Mouse (Mus musculus) lung, embryonic 15.5 days (tissue): ENCODE results near the gene Sae1. TPM values are rescaled to one million over a fixed set of nuclear protein-coding genes. Genes with fewer than 3 reads are reported as not detected.

Experiments
- ATAC-seq: fragments of 200-750 bp; cut with Nextera tagmentation; 2 replicates; pipeline ENCODE4 v1.8.0; 2017; ENCODE audit warnings: moderate number of reproducible peaks, borderline replicate concordance; ENCODE audit not compliant: low FRiP score, low TSS enrichment; ENCODE audit errors: extremely low read depth
- H3K27ac ChIP-seq: fragments of 300-500 bp; sonication (generic); 2 replicates; pipeline ENCODE4 v1.5.1; 2015; ENCODE audit warnings: moderate library complexity, mild to moderate bottlenecking, inconsistent platforms
- H3K27me3 ChIP-seq: fragments of 300-500 bp; sonication (generic); 2 replicates; pipeline ENCODE4 v1.6.1; 2015; ENCODE audit warnings: inconsistent platforms
- H3K36me3 ChIP-seq: fragments of 300-500 bp; sonication (generic); 2 replicates; pipeline ENCODE4 v1.6.1; 2015; ENCODE audit warnings: inconsistent platforms
- H3K4me1 ChIP-seq: fragments of 300-500 bp; sonication (generic); 2 replicates; pipeline ENCODE4 v1.6.1; 2015; ENCODE audit warnings: inconsistent platforms
- H3K4me2 ChIP-seq: fragments of 300-500 bp; sonication (generic); 2 replicates; pipeline ENCODE4 v1.6.1; 2015; ENCODE audit warnings: inconsistent platforms, mild to moderate bottlenecking, moderate library complexity
- H3K4me3 ChIP-seq: fragments of 300-500 bp; sonication (generic); 2 replicates; pipeline ENCODE4 v1.5.1; 2015; ENCODE audit warnings: mild to moderate bottlenecking, inconsistent platforms
- H3K9ac ChIP-seq: fragments of 300-500 bp; sonication (generic); 2 replicates; pipeline ENCODE4 v1.6.1; 2015; ENCODE audit warnings: inconsistent platforms
- H3K9me3 ChIP-seq: fragments of 300-500 bp; sonication (generic); 2 replicates; pipeline ENCODE4 v1.6.1; 2016; ENCODE audit warnings: inconsistent platforms
- WGBS: fragments of 180-500 bp; shearing (Covaris S2); methylation state at CpG from one replicate; pipeline ENCODE4 v1.1.7; 2015; 5-methylcytosine and 5-hydroxymethylcytosine counted together
- polyA plus RNA-seq: library from polyadenylated mRNA; unstranded; fragments of >200 nt; fragmentation: Nextera tagmentation; extraction: Ambion mirVana; gene quantifications from 2 replicates; pipeline ENCODE4 v1.2.1, GENCODE M21; 2015

Sae1 gene
- polyA plus RNA-seq, 1 experiment from 2014 or later: 340 TPM

DNA sequence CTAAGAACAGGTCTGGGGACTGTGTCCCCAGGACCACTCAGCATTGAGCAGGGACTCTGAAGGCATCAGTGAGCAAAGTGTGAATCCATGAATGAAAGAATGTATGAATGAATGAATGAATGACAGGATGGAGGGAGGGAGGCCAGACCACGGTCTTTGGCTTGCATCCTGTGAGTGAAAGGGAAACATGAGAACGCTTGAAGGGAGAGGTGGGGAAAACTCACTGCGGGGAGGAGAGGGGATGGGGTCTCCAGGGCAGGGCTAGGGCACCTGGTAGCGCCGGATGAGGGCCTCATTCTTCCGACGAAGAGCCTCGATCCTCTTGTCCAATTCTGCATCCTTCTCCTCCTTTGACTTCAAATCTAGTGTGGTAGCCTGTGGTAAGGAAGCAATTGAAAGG, 103.6 kb downstream of the Sae1 start:
- H3K36me3 ChIP-seq: peaks cover 48% of the 10 kb centered on the region
- WGBS: 91% methylated on average over 8 of the region's 8 CpGs
- H3K4me2 ChIP-seq: no peak overlapping the region
- no peaks in the 10 kb centered on the region for H3K9me3 ChIP-seq
- H3K4me3 ChIP-seq: no peak overlapping the region
- H3K27ac ChIP-seq: no peak overlapping the region
- H3K4me1 ChIP-seq: peaks cover 13% of the 10 kb centered on the region; the same call in 1 of the 2 replicates
- no peak for ATAC-seq
- H3K9ac ChIP-seq: no peak overlapping the region
- no peaks in the 10 kb centered on the region for H3K27me3 ChIP-seq

DNA sequence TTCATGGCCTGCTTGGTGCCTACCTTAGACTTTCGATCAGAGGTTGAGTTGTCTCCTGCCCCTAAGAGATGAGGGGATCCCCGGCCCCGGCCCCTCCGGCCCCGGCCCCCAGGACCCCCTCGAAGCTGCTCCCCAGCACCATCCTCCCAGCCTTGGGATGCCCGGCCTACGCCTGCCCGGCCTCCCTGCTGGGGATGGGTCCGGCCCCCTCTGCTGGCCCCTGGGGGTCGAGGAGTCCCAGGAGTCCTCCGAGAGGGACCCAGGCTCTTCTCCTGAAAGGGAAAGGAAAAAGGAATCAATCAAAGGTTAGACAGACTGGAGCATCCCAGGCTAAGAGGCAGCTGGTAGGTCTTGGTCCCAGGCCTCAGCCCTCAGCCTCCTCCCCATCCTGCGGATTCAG, 105.3 kb downstream of the Sae1 start:
- no peak overlapping the region for H3K4me2 ChIP-seq
- no peak for ATAC-seq
- no peak overlapping the region for H3K4me3 ChIP-seq
- H3K9me3 ChIP-seq: no peaks in the 10 kb centered on the region
- H3K36me3 ChIP-seq: peaks cover 61% of the 10 kb centered on the region
- H3K27ac ChIP-seq: no peak overlapping the region
- no peak overlapping the region for H3K9ac ChIP-seq
- WGBS: 90% methylated on average over 13 of the region's 13 CpGs
- peaks cover 13% of the 10 kb centered on the region; the same call in 1 of the 2 replicates for H3K4me1 ChIP-seq
- no peaks in the 10 kb centered on the region for H3K27me3 ChIP-seq

DNA sequence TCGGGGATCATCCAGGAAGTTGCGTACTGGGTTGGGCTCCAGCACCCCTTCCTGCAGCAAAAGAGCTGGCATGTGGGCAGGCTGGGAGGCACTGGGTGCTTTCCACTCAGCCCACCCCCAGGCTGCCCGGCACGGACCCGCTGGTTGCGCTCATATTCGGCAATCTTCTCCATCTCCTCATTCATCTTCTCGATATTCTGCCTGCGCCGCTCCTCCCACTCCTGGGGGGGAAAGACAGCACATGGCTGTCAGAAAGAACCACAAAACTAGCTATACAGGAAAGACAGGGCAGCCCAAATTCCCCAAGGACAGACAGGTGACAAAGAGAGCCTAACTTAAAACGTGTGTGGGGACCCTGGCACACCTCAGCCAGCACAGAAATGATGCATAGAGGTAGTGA, 106.9 kb downstream of the Sae1 start:
- H3K9me3 ChIP-seq: no peaks in the 10 kb centered on the region

DNA sequence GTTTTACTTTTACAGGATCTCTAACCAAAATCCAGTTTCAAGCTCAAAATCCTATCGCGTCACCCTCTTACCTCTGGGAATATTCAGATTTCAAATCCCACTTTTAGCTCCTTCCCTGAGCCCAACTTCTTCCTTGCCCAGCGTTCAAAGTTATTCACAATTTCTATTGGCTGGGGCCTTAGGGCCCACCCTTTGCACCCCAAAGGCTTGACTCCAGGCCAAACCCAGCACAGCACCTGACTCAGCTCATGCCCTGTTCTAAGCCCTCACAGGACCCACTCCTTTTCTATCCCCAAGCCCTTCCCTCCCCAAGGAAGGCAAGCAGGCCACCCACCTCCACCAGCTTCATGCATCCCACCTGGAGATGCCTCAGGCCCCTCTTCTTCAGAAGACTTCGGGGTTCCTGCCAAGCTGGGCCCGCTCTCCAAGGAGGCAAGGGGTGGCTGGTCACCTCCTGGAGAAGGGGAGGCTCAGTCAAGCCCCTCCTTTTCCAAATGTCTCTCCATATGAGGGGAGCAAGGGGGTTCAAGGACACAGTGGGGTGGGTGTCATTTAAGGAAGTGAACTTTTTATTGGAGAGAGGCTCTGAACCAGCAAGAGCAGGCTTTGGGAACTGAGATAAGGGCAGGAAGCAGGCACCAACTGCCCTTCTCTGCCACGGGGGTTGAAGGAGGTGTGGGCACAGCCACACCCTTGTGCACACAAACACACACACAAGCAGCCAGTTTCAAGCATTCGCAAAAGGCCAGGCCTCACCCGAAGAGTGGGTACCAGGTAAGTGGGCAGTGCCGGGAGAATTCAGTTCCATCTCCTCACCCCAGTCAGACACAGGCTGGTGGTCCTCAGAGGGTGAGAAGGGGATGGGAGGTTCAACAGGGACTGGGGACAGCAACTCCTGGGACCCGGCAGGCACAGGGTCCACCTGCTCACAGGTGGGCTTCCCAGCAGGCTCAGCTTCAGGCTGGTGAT, 112.4 kb downstream of the Sae1 start:
- H3K4me3 ChIP-seq: no peak overlapping the region
- H3K4me1 ChIP-seq: peaks cover 27% of the 10 kb centered on the region
- no peak overlapping the region for H3K4me2 ChIP-seq
- peaks cover 46% of the 10 kb centered on the region for H3K36me3 ChIP-seq
- ATAC-seq: no peak
- no peaks in the 10 kb centered on the region for H3K27me3 ChIP-seq
- no peak overlapping the region for H3K9ac ChIP-seq
- no peak overlapping the region for H3K27ac ChIP-seq
- WGBS: 80% methylated on average over 10 of the region's 10 CpGs
- no peaks in the 10 kb centered on the region for H3K9me3 ChIP-seq

More for the DNA sequence above, 106.9 kb downstream of the Sae1 start:
- no peak for ATAC-seq
- Histone ChIP-seq H3K9ac (no peak overlapping the region), H3K4me3 (no peak overlapping the region), H3K27me3 (no peaks in the 10 kb centered on the region), H3K4me2 (no peak overlapping the region), H3K27ac (no peak overlapping the region), H3K36me3 (peaks cover 77% of the 10 kb centered on the region), H3K4me1 (peaks cover 12% of the 10 kb centered on the region; the same call in 1 of the 2 replicates)
- WGBS: 84% methylated on average over 11 of the region's 11 CpGs

- peaks cover 27% of the 10 kb centered on the region for H3K4me1 ChIP-seq
- peak overlapping the region; percentile 94 for H3K27ac ChIP-seq
- H3K4me2 ChIP-seq: peak overlapping the region; percentile 95
- WGBS: 2% methylated on average over 18 of the region's 18 CpGs
- peak; percentile 75 for ATAC-seq
- H3K36me3 ChIP-seq: peaks cover 35% of the 10 kb centered on the region
- H3K27me3 ChIP-seq: no peaks in the 10 kb centered on the region
- H3K4me3 ChIP-seq: peak overlapping the region; percentile 83
- no peaks in the 10 kb centered on the region for H3K9me3 ChIP-seq
- H3K9ac ChIP-seq: peak overlapping the region; percentile 47
These were observed 113.9 kb downstream of the Sae1 start for GRCm38 (mm10) chr7:16273766-16274140.

DNA sequence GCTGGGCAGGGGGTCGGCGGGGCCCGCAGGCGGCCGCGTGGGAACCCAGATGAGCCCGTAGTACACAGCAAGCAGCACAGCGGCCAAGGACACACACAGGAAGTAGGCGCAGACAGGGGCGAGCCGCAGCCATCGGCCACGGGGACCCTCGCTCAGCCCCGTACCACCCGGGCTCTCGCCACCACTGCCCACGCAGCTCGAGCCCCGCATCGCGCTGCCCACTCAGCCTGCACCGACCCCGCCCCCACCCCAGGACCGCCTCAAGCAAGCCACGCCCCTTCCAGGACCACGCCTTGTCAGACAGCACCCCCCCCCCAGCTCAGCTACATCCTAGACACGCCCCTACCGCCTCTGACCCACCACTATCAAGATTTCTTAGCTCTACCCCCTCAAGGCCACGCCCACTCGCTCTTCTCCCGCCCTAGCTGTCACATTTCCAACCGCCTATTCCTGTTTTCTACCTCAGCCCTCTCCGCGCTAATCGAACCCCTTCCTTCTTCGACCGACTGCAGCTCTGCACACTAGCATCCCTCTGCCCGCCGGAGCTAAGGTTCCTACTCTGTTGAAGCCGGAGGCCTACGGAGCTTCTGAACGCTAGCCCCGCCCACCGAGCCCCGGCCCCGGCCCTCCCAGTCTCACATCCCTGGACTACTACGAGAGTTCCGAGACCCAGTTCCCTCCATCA, 114.4 kb downstream of the Sae1 start, which contains the start of gene Inafm1:
Gene Inafm1, minus strand, starts transcription at position 537 of the 685 bp plus-strand sequence.
- Histone ChIP-seq H3K9ac (peak within 1 kb of the TSS; percentile 84), H3K4me1 (peaks cover 27% of the 10 kb centered on the region), H3K4me2 (peak within 1 kb of the TSS; percentile 95), H3K9me3 (no peaks in the 10 kb centered on the region), H3K27me3 (no peaks in the 10 kb centered on the region), H3K4me3 (peak within 1 kb of the TSS; percentile 83), H3K36me3 (peaks cover 32% of the 10 kb centered on the region), H3K27ac (peak within 1 kb of the TSS; percentile 94)
- peak; percentile 86 for ATAC-seq
- WGBS: 3% methylated on average over 27 of the region's 49 CpGs

DNA sequence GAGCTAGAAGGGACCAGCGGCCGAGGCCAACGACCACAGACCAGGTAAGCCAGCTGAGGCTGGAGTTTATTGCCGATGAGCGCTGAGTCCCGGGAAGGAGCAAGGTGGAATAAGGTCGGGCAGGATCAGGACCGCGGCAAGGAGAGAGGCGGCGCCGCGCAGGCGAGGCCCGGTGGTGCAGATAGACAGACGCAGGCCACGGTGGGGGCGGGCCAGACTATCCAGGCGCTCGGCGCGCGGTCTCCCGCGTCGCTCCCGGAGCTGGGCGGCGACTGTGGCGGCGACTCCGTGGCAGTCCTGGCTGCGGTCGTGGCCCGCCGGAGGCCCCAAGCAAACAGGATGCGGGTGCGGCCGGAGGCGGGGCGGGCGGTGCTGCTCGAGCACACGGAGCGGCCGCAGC, 114.9 kb downstream of the Sae1 start:
- H3K36me3 ChIP-seq: peaks cover 27% of the 10 kb centered on the region
- under 1% methylated on average over 32 of the region's 46 CpGs for WGBS
- H3K4me2 ChIP-seq: peak overlapping the region; percentile 95
- H3K4me1 ChIP-seq: peaks cover 27% of the 10 kb centered on the region
- ATAC-seq: peak; percentile 78
- H3K9me3 ChIP-seq: no peaks in the 10 kb centered on the region
- H3K27ac ChIP-seq: peak overlapping the region; percentile 94
- H3K27me3 ChIP-seq: no peaks in the 10 kb centered on the region
- peak overlapping the region; percentile 83 for H3K4me3 ChIP-seq
- peak overlapping the region; percentile 84 for H3K9ac ChIP-seq

DNA sequence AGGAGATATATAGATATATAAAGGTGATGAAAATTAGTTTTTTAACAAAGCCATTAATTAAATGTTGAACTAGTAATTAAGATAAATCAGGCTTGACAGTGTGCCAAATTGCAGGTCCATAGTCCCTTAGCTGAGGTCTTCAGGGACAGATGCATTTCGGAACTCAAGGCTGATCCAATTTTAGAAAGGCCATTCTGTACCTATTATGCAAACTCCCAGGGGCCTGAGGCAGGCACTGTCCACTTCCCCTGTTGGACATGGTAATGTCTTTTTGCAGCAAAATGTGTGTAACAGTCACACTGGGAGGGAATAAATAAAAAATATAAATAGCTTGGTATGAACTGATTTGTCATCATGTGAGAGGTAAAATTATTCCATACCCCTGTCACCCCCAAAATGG, 116.5 kb downstream of the Sae1 start:
- Histone ChIP-seq H3K4me3 (no peak overlapping the region), H3K36me3 (peaks cover 12% of the 10 kb centered on the region), H3K27ac (no peak overlapping the region), H3K9ac (no peak overlapping the region), H3K4me2 (no peak overlapping the region), H3K9me3 (no peaks in the 10 kb centered on the region), H3K27me3 (no peaks in the 10 kb centered on the region), H3K4me1 (peaks cover 27% of the 10 kb centered on the region)
- WGBS: 86% methylated on average over 1 of the region's 1 CpGs
- no peak for ATAC-seq

Other genes with a start within 250 kb of the Sae1 start
- 20.2 and 20.6 TPM in 2 replicates for gene Meis3, start 212.7 kb downstream of the Sae1 start, polyA plus RNA-seq
- gene Dhx34, start 165.8 kb downstream of the Sae1 start, polyA plus RNA-seq: 13.4 and 15.3 TPM in 2 replicates
- 0.18 and 0.36 TPM in 2 replicates for gene C5ar2, start 143.7 kb downstream of the Sae1 start, polyA plus RNA-seq
- 2.5 and 2.7 TPM in 2 replicates for gene C5ar1, start 128.3 kb downstream of the Sae1 start, polyA plus RNA-seq
- gene Inafm1, start 114.2 kb downstream of the Sae1 start, polyA plus RNA-seq: 14.7 and 16.4 TPM in 2 replicates
- 22.4 and 23.0 TPM in 2 replicates for gene Ccdc9, start 101.0 kb downstream of the Sae1 start, polyA plus RNA-seq
- 10.3 and 12.0 TPM in 2 replicates for gene Bbc3, start 79.4 kb downstream of the Sae1 start, polyA plus RNA-seq
- gene Zc3h4, start 13.1 kb upstream of the Sae1 start, polyA plus RNA-seq: 18.0 and 18.4 TPM in 2 replicates
- gene Tmem160, start 65.0 kb upstream of the Sae1 start, polyA plus RNA-seq: 43.2 and 48.5 TPM in 2 replicates
- gene Npas1, start 89.9 kb upstream of the Sae1 start, polyA plus RNA-seq: 0.21 and 0.26 TPM in 2 replicates
- 19.1 and 19.4 TPM in 2 replicates for gene Arhgap35, start 227.2 kb upstream of the Sae1 start, polyA plus RNA-seq